Mouse (Mus musculus) macrophage (primary cell): ENCODE measurements around the gene Golph3. TPM values are rescaled to one million over a fixed set of nuclear protein-coding genes. Genes with fewer than 3 reads are reported as not detected.
A peak's percentile ranks its signal among the peaks of the same experiment; 100 is the strongest.

ENCODE experiments used
- H3K27ac ChIP-seq: fragments of 350-480 bp; formaldehyde crosslinking; 2 replicates; pipeline ENCODE4 v1.9.0; 2021
- H3K36me3 ChIP-seq: fragments of 350-480 bp; formaldehyde crosslinking; 2 replicates; pipeline ENCODE4 v1.9.0; 2021; ENCODE audit errors: inconsistent target
- H3K4me3 ChIP-seq: fragments of 350-480 bp; formaldehyde crosslinking; 2 replicates; pipeline ENCODE4 v1.9.0; 2021; ENCODE audit errors: inconsistent target
- H3K79me2 ChIP-seq: fragments of 350-480 bp; formaldehyde crosslinking; 2 replicates; pipeline ENCODE4 v1.9.0; 2021; ENCODE audit errors: inconsistent target
- WGBS: methylation state at CpG from one replicate; pipeline ENCODE4 v1.1.7; 2026; ENCODE audit warnings: inconsistent platforms; ENCODE audit not compliant: missing documents; 5-methylcytosine and 5-hydroxymethylcytosine counted together
- polyA plus RNA-seq: library from polyadenylated mRNA; stranded (reverse); fragments of 250-400 nt; gene quantifications from 3 replicates; pipeline ENCODE4 v1.2.4, GENCODE M21; 2018; ENCODE audit warnings: inconsistent platforms

The Golph3 gene
- polyA plus RNA-seq, 1 experiment from 2014 or later: 97.5 TPM

DNA sequence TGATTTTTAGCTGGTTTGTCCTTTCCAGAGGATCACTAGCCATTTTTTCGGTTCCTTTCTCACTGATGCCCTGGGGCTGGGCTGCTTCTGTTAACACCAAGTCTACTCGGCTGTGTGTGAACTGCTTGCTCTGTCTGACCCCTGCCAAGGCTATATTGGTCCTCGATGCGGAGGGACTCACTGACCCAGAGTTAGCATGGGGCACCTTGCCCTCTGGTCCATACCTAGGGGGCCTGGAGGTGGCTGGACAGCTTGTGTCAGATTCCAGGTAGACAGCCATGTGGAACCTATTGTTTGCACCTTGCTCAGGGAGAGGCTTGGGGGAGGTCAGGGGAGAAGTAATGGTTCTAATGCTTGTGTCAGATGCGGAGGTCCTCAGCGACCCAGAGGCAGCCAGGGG lies 52.7 kb downstream of the Golph3 start:
- WGBS: 92% methylated on average over 6 of the region's 6 CpGs
- no peak overlapping the region for H3K27ac ChIP-seq
- H3K4me3 ChIP-seq: no peak overlapping the region
- no peaks in the 10 kb centered on the region for H3K79me2 ChIP-seq
- H3K36me3 ChIP-seq: no peaks in the 10 kb centered on the region

DNA sequence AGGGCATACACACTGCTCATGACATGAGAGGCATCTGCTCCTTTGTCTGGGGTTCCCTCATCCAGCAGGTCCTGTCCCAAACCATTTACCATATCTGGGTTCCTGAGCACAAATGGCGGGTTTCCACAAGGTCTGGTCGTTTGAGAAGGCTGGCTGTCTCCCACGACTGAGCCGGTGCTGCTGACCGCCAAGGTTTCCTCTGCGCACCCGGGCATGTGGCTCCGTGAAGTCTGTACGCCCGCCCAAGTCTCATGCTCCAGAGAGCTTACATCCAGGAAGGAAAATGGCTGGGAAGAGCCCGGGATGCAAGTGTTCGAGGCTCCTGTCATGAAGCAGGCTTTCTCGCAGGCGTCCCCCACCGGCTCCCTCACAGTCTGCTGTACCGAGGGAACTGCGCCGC lies 53.7 kb downstream of the Golph3 start:
- Histone ChIP-seq H3K4me3 (no peak overlapping the region), H3K79me2 (no peaks in the 10 kb centered on the region), H3K27ac (no peak overlapping the region), H3K36me3 (no peaks in the 10 kb centered on the region)
- WGBS: 80% methylated on average over 18 of the region's 18 CpGs

DNA sequence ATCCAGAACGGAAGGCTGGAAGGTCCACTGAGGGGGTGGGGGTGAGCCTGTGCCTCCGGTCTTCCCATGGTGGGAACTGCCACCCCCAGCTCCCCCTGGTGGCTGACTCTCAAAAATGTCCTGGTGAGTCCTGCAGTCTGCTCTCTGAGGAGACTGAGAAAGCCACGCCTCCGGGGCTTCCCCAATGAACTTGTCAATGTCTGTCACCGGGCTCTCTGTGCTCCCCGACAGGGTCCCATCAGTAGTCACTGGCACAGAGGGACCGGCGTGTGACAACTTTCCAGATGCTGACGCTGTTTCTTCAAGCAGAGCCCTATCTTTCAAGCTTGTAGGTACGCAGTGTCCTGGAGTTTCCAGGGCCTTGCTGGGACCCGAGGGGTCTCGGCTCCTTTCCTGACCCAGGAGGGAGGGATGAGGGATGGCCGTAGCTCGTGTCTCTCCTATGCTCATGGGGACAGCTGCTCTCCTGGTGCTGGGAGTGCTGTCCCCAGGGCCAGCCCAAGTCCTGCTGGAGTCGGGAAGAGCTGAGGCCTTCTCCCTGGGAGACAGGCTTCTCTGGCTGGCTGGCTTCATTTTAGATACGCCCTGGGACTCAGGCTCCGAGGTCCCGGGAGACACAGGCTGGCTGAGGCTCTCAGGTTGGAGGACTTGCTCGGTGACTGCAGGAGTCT lies 54.5 kb downstream of the Golph3 start:
- Histone ChIP-seq H3K4me3 (peak overlapping the region; percentile 30), H3K36me3 (no peaks in the 10 kb centered on the region), H3K79me2 (no peaks in the 10 kb centered on the region), H3K27ac (no peak overlapping the region)
- 9% methylated on average over 19 of the region's 19 CpGs for WGBS

DNA sequence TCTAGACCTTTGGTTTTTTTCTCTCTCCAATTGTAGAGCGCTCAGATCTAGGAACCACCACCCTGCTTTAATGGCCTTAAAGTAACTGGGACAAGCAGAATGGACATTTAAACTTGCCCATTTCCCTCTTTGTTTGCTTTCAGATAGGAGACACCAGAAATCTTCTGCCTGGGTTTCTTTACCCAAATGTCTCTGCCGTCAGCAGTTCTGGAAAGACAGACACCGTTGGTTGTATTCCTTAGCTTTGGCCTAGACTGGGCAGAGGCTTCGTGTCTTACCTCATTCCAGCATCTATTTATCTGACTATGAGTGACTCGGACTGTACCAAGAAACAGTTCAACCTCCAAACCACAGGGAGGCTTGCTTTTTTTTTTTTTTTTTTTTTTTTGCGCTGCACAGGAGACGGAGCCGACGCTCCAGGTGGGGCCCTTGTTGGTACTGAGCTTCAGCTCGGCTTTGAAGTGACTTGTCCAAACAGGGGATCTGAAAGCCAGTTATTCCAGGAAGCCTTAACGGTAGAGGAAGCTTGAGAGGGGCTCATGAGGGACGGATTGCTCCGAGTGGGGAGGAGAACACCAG lies 55.3 kb downstream of the Golph3 start:
- WGBS: 24% methylated on average over 9 of the region's 13 CpGs
- no peaks in the 10 kb centered on the region for H3K36me3 ChIP-seq
- no peaks in the 10 kb centered on the region for H3K79me2 ChIP-seq
- H3K4me3 ChIP-seq: peak overlapping the region; percentile 30; the same call in 1 of the 2 replicates
- no peak overlapping the region for H3K27ac ChIP-seq

DNA sequence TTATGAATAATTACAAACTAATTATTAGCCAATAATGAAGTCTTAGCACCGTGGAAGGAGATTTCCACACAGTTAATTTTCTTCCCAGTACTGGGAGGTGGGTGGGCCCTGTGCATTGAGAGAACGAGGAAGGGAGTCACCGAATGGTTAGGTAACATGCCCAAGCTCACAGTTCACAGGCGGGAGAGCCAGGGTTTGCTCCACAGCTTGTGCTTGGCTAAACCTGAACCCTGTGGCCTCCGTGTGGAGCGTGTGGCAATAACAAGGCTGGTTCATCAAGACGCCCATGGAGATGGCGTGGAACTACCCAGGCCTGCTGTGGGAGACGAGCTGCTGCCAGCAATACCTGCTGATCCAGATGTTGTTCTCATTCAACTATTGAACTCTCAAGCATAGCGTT lies 56.5 kb downstream of the Golph3 start:
- Histone ChIP-seq H3K36me3 (no peaks in the 10 kb centered on the region), H3K4me3 (no peak overlapping the region), H3K27ac (no peak overlapping the region), H3K79me2 (no peaks in the 10 kb centered on the region)
- 79% methylated on average over 10 of the region's 10 CpGs for WGBS

DNA sequence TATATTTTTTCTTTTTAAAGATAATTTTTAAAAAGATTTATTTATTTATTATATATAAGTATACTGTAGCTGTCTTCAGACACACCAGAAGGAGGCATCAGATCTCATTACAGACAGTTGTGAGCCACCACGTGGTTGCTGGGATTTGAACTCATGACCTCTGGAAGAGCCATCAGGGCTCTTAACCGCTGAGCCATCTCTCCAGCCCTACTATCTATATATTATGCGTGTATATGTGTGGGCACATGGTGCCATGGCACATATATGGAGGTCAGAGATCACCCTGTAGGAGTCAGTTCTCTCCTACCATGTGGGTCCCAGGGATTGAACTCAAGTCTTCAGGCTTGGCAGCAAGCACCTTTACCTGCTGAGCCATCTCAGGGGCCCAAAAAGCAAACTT lies 58.8 kb downstream of the Golph3 start:
- H3K4me3 ChIP-seq: no peak overlapping the region
- WGBS: 97% methylated on average over 3 of the region's 3 CpGs
- H3K36me3 ChIP-seq: no peaks in the 10 kb centered on the region
- H3K27ac ChIP-seq: no peak overlapping the region
- no peaks in the 10 kb centered on the region for H3K79me2 ChIP-seq

DNA sequence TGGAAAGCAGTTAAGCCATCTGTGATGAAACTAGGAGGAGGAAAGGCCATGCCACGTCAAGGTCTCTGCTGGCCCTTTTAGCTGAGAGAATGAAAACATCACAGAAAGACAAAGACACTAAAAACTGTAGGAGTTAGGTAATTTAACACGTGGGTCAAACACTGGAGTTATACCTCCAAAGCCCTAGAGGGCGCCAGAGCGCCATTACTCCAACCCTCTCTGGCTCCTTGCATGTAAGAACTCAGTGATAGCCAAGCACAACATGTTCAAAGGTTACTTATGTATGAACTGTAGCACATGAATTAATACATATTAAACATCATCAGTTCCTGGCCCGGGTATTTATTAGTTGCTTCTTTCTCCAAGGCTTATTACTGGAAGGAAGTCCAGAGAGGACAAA lies 59.3 kb downstream of the Golph3 start:
- no peak overlapping the region for H3K4me3 ChIP-seq
- no peaks in the 10 kb centered on the region for H3K36me3 ChIP-seq
- WGBS: 44% methylated on average over 5 of the region's 5 CpGs

DNA sequence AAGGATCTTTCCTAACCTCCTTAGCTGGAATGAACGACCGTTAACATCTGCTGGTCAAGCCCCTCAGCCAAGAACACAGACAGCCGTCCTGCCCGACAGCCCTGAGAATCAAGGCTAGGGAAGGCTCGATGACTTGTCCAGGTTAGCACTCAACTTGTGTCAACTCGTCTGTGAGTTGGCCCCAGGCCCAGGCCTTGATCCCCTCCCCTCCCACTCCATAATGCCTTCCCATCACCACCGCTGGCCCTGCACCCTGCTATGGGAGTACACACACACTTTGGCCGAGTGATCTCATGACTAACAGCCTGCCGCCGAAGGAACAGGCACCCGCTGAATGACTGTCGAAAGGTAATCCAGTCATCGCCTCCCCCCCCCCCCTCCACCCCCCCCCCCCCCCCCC lies 63.4 kb downstream of the Golph3 start:
- no peaks in the 10 kb centered on the region for H3K79me2 ChIP-seq
- 95% methylated on average over 12 of the region's 13 CpGs for WGBS
- no peak overlapping the region for H3K27ac ChIP-seq
- H3K36me3 ChIP-seq: no peaks in the 10 kb centered on the region
- no peak overlapping the region for H3K4me3 ChIP-seq

More for the DNA sequence above, 59.3 kb downstream of the Golph3 start:
- Histone ChIP-seq H3K79me2 (no peaks in the 10 kb centered on the region), H3K27ac (no peak overlapping the region)

DNA sequence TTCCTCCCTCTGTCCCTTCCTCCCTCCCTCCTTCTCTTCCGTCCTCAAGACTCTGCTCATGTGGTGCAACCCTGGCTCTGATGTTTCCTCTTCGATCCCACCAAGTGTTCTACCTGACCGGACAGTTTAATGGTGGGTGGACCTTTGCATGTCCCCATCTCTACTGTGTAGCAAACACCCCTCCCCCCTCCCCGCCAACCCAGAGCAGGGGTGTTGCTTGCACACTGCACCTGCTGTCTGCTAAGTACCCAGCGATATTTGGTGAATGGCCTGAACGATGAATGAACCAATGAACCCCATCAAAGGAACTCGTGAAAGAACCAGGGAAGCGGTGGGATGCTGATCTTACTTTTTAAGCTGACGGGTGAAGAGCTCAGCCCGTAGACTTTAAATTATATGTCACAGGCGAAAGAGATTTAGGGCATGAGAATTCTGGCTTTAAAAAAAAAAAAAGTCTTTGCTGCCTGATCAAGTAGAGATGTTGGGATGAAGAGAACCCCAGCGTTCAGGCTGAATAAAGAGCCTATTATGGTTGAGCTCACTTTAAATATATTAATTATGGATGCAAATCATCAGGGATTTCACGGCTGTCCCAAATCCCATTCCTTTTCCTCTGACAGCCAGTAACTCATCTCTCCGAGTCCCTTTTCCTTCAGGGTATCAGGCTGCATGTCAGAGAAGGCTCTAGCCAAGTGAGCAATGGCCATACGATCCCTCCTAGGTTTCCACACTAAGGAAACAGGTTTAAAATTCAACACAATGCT lies 67.7 kb downstream of the Golph3 start:
- H3K4me3 ChIP-seq: no peak overlapping the region
- H3K79me2 ChIP-seq: no peaks in the 10 kb centered on the region
- WGBS: 91% methylated on average over 15 of the region's 15 CpGs
- H3K36me3 ChIP-seq: no peaks in the 10 kb centered on the region
- no peak overlapping the region for H3K27ac ChIP-seq

DNA sequence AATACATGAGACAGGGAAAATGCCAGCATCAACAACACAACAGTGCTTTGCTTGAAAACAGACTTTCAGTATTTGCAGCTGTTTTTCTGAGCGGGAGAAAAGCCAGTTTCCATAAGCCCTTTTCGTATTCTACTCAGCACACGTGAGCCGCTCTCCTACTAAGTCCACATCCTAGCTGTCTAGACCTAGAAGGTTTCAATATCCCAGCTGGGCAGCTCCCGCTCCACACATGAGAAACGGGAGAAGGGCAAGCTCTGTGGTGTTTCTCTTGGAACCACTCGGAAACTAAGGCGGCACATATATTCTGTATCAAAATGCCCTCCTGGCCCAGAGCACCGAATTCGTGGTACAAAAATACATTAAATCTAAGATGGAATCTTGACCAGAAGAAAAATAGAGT lies 73.5 kb downstream of the Golph3 start:
- WGBS: 97% methylated on average over 10 of the region's 10 CpGs
- no peak overlapping the region for H3K27ac ChIP-seq

DNA sequence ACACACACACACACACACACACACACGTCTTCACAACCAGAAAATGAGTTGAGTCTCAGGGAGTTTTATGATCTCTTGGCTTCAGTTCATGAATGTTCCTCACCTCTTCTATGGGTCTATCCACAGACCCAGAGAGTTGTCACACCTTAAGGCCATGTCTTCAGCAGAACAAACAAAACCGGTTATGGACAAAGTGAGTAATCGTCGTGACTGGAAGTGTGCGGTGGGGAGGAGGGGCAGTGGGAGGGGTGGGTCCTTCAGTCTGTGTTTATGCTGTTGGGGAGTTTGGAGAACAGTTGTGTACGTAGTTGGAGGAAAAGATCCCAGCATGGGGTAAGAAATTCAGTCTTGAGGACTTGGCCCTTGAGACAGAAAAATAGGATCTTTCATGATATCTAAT lies 75.8 kb downstream of the Golph3 start:
- WGBS: 70% methylated on average over 5 of the region's 6 CpGs
- Histone ChIP-seq H3K36me3 (no peaks in the 10 kb centered on the region), H3K27ac (no peak overlapping the region), H3K79me2 (no peaks in the 10 kb centered on the region), H3K4me3 (no peak overlapping the region)

More for the DNA sequence above, 73.5 kb downstream of the Golph3 start:
- no peaks in the 10 kb centered on the region for H3K79me2 ChIP-seq
- H3K36me3 ChIP-seq: no peaks in the 10 kb centered on the region
- no peak overlapping the region for H3K4me3 ChIP-seq

Other genes starting within 250 kb of the Golph3 start
- gene Zfr, start 203.6 kb upstream of the Golph3 start, polyA plus RNA-seq: 54.2 to 99.0 TPM (median 55.8 TPM) in 3 replicates
- gene Mtmr12, start 116.4 kb upstream of the Golph3 start, polyA plus RNA-seq: 9.5 to 17.6 TPM (median 12.1 TPM) in 3 replicates
- 1.7 to 3.2 TPM (median 2.3 TPM) in 3 replicates for gene 1810049J17Rik, start 449 bp downstream of the Golph3 start, polyA plus RNA-seq